Mouse (Mus musculus) neutrophil, adult 5-6 weeks (primary cell): Measurements from ENCODE around the gene Adam12. TPM values are rescaled to one million over a fixed set of nuclear protein-coding genes. Genes with fewer than 3 reads are reported as not detected.

Experiments used
- ATAC-seq: fragments of 151-379, 151-347 bp; 2 replicates; pipeline ENCODE4 v1.8.0; 2017; ENCODE audit warnings: mild to moderate bottlenecking, moderate TSS enrichment; ENCODE audit not compliant: insufficient number of reproducible peaks, poor library complexity, low FRiP score, severe bottlenecking; ENCODE audit errors: extremely low read depth
- total RNA-seq: library from RNA; stranded (forward); fragments of 200-1000 nt; gene quantifications from 2 replicates; pipeline ENCODE4 v1.2.3, GENCODE M21; 2017

Gene Adam12
- total RNA-seq, 1 experiment from 2014 or later = 0.12 TPM

DNA sequence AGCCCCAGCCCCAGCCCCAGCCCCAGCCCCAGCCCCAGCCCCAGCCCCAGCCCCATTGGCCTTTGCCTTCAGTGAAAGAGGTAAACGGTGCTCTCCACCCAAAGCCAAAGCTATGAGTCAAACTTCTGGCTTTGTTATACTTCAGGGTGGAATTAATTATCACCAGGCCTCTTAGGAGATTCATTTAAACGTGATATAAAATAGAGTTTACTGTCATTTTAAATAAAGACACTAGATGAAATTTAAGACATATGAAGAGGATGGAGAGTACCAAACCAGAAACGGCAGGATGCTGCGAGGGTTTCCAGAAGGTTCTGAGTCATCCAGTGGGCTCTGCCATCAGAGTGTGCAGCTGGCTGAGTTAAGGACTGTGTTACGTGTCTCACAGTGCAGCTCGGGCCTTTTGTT, 199.0 kb downstream of the Adam12 start:
- no peak for ATAC-seq

DNA sequence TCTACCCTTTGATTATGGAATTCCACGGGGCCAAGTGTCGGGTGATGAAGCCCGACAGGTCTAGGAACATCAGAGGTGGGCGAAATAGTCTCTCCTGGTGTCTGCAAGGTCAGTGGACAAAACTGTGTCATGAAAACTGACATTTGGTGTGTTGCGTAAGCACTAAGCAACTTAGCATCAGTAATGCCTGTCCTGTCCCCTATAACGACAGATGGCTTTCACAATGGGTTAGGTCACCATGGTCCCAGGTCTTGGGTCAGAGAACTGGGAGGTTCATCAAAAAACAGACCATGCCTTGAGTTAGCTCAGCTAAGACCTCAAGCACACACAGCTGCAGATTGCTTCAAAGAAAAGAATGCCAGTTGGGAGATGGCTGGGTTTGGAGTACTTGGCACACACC, 200.2 kb downstream of the Adam12 start:
- no peak for ATAC-seq

DNA sequence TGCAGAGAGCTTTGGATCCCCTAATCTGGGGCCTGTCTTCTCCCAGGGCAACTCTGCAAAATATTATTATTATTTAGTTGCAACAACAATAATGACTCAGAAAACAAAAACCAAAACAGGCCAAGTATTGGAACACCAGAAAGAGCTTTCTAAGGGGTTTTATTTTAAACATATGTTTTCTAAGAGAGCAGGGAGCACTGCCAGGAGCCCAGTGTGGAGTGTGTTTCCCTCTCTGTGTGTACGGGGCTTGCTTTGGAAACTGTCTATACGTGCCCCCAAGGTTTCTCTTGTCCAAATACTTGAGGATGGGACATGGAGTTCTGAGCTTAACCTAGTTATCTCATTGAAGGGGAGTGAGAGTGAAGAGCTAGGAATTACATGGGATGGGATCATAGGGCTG, 200.7 kb downstream of the Adam12 start:
- ATAC-seq = no peak

DNA sequence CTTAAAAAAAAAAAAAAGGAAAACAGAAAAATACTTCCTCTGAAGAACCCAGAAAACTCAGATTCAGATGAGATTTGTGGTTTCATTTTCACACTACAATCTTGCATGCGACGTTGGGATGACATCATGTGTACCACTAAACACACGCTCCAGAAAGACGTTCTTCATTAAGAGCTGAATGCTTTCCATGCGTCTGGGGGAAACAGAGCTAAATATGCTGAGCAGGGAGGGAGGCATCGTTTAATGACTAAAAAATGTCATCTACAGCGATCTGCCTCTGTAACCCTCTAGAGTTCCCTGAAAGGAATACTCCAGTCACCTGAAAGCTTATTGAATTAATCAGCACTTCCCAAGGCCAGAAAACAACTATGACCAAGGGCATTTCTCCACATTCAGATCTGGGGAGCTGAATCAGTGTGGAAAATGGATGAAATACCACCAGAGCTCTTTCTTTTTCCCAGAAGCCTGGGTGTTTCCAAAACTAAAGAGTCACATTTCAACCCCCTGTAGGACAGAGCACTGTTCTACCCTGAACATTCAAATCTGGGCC, 203.6 kb downstream of the Adam12 start:
- ATAC-seq = no peak

DNA sequence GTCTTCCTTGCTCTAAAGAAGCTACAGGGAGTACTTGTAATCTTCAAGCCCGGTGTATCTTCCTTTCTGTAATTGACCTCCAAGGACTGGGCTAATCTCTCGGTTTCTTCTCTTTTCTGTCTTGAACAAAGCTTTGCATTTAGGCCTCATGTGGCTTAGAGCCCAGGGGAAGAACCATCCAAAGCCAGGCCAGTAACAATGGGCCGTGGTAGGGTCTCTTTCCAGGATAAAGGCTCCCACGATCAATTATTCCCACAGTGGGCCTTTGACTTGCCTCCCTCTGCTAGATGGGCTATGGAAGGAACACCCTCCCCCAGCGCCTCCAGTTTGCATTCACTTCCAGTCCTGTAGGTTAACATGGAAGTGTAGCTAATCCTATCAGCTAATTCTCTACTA, 204.9 kb downstream of the Adam12 start:
- no peak for ATAC-seq

DNA sequence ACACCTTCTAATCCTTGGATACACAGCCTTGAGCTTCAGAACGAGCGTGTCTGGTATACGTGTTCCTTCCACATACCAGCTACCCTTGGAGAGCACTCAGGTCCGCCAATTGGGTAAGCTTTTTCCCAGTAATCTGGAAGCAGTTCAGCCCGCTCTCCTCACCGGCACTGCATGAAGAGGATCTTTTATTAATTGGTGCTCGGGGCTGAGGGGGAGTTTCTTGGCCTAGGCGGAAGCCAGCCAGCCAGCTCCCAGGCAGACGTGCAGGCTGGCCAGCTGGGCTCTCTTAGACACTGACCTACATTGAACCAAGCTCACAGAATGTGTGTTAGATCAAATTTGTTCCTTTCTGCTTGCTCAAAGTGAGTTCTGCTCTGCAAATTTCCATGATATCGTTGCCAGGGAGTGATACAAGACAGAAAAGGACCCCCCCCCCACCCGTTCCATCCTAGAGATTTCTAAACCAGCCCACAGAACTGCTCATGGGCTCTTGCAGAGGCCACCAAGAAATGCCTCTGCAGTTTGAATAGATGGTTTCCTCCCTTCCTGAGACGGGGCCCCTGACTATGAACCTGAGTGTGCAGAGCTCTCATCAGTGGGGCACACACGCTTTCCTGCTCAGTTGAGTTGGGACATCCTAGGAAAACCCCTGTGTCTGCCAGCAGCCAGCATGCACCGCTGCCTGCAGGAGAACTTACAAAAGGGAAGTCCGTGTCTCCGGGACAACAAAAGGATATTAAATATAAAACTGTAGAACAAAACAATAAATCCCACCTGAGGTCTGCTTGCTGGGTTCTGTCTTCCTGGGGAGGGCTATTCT, 205.5 kb downstream of the Adam12 start:
- no peak for ATAC-seq

DNA sequence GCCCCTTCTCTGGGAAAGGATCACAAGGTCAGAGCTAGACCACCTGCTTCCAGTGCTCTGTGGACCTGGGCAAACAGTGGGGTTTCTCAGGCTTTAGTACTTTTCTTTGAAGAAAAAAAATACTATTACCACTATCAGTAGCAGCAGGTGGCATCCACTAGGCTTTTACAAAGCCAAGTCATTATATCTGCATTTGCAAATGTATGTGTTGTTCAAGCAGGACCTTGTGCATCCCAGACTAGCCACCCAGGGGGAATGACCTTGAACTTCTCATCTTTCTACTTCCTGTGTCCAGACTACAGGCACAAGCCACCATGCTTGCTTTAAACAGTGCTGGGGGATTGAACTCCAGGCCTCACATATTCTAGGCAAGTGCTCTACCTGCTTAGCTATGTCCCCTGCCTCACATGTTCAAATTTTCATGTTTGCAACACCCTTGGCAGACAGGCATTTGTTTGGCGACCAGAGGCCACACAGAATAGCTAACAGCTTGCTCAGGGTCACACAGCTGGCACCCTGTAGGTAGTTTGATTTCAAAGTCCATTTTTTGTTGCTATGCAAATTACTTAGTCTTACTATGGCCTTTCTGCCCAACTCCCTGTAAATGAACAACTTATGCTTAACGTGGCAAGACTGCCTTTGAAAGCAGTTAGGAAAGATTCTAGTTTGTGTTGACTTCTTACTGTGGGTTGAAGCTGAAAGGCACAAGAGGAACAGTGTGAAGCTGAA, 209.6 kb downstream of the Adam12 start:
- ATAC-seq = no peak

DNA sequence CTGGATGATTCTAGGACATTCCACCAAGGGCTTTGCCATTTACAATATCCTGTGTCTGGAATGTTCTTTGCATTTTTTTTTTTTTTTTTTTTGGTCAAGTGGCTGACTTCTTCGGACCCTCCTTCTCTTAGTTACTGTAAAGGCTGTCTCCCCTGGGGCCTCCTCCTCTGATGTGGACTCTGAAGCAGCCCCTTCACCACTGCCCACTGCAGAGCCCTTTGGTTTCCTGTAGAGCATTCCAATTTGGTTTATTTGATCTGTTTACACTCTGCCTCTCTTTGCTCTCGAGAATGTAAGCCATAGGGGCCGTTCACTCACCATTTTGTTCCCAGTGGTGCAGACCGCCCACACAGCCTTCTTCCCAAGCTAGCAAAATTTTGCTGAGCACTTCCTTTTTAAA, 216.7 kb downstream of the Adam12 start:
- no peak for ATAC-seq

DNA sequence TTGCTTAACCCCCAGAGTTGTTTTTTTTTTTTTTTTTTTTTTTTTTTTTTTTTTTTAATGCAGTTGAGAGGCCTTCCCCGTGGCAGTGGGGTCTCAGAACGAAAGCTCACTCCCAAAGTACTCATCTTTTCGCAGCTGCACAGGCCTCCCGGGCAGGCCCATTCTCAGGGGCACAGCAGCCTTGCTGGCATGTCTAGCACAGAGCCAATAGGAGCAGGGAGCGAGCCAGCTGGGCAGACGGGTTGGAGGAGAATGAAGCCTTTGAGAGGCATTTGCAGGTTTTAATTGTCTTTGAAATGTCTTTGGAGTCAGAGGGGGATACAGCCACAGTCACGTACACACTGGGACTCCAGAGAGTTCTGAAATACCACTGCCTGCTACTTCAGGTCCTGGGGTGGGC, 217.2 kb downstream of the Adam12 start:
- ATAC-seq = no peak

DNA sequence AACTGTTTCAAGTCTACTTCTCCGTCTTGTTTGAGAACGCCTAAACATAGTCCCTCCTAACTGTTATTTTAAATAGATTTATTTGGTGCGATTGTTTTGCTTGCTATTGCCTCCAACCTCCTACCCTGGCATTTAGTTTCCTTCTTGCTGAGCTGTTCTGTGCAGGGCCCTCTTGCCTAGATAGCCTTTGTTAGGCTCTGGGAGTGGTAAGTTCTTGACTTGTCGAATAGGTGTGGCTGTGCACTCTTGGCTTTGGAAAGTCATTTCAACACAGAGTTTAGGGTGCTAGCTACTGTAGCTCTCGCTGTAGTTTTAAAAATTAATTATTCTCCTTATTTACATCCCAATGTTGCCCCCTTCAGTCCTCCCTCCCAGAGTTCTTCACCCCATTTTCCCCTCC, 222.8 kb downstream of the Adam12 start:
- no peak for ATAC-seq

DNA sequence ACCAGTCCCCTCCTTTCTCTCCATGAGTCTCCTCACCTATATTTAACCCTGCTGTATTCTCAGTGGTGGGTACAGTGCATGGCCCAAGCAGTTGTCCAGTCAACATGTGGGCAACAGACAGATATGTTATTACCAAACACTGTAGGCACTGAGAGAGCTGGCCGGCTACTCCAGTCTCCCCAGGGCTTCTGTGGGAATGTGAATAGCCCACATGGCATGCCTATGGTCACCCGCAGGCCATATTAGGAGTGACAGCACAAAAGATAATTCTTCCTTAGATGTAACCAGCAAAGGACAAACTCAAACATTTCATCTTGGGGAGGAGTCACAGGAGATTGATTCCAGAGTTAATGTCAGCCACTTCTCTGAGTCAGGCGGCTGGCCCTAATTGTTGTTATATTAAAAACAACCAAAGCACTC, 224.0 kb downstream of the Adam12 start:
- ATAC-seq = no peak

DNA sequence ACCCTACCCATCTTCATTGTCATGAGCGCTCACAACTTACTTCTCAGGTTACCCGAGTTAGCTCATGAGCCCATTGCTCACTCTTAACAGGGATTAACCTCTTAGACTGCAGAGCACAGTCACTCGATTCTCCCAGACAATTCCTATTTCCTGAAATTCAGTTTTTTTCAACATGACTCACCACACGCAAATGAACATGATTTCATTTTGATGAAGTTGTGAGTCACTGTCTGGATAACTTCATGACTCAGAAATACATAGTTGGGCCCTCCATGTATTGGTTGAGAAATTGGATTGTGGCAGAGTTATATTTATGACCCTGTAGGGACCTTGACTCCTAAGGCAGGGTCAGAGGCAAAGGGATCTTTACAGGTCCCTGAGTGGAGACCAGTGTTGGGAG, 230.4 kb downstream of the Adam12 start:
- ATAC-seq = no peak

DNA sequence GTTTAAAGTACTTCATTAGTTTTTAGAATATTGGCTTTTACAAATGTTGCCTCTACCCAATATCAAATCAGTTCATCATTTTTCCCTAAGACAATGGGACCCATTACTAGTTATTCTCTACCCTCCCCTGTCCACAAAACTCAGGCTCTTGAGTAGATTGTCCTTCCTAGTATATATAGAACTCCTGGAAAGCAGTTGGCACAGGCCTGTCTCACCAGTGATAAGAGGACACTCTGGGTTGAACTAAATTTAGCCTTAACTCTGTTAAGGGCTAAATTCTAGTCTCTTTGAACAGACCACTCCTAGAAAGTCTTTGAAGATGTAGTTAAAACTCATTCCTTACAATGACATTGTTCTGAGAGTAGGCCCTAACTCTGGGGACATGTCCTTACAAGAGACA, 241.0 kb downstream of the Adam12 start:
- ATAC-seq = no peak

DNA sequence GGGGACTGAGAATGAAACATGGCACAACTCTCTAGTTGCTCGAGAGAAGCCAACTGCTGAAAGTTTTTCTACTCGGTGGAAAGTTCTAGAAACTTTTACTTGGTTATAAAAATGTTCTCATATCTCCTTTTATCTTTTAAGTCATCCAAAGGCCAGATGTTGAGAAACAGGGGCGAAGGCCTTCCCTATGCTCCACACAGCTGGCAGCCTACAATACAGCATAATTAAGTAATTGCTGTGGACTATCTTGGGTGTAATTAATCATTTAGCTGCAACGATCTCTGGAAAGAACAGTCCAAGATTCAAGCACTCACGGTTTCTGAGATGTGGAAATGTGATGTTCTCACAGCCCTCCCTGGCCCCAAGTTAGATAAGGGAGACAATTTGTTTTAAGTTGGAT, 243.6 kb downstream of the Adam12 start:
- ATAC-seq = no peak

DNA sequence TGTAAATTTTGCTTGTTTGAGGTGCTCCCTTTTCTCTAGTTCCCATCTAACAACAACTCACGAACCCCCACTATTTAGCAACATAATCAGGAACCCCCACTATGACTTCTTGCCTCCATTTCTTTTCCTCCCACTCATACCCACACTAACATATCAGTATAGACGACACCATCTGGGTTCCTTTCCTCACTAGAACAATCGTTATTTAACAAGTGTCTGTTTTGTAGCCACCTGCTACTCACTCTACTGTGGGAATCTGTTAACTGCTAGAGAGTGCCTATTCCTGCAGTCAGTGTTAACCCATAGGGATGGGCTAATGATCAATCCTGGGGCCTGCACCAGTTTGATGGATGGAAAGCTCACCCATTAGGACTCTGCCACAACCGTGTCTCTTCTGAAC, 245.7 kb downstream of the Adam12 start:
- ATAC-seq = no peak

DNA sequence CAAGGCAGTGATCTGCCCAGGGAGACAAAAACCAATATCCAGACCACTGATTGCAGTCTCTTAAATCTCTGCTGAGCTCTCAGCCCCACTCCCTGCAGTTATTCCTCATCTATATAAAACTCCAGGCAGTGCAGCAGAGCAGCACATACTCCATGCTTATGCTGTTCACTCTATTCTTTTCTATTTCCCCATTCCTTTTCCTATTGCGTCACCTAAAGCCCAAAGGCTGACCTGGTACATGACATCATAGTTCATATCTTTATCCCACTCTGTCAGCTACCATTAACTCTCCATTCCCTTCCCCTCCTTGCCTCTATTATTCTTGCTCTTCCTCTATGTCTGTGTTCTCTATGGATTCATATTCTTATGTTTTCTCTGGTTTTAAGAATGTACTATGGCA, 246.3 kb downstream of the Adam12 start:
- no peak for ATAC-seq

DNA sequence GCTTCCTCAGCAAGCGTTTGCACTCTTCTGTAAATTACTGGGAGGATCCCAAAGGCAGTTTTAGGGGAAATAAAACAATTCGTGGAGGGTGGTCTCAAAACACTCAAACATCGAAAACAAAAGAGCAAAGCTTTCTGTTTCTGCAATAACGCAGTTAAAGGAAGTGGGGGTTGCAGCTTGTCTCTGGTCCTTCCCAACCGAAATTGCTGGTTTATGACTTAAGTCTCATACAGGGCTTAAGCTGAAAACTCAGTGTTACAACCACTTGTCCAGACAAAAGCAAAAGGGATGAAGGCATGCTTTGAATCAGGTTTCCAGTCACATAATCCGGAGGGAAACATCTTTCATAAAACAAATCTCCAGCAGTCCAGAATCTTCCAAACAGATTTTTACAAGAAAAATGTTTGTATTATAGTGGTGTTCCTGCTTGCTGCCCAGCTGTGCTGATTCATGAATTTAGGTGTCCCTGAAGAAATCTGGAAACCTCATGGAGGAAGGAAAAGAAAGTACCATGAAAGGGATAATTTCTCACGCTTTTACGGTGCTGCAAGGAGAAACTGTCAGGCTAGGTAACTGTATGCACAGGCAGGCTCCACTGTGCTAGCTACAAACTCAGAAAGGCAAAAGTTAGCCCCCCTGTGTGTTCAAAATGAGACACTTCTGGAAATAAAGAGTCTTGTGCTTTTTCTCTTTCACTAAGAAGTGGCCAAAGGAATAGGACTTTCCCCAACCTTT, 255.4 kb downstream of the Adam12 start:
- no peak for ATAC-seq

DNA sequence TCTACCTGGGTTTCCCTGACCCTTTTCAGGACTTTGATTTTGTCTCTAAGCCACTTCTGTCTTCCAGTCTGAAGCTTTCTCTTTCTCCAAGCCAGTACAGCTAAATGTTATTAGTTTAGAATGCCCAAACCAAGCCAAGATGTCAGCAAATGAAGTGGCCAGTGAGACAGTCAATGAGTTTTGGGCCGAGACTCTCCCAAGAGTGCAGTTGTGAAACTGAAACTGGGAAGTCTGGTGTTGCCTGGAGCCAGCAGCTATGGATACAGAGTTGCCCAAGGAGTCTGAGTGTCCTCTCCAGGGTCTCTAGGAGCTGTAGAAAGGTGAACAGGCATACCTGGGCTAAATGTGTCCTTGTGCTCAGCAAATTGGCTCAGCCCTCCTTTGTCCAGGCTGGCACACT, 260.9 kb downstream of the Adam12 start:
- no peak for ATAC-seq

DNA sequence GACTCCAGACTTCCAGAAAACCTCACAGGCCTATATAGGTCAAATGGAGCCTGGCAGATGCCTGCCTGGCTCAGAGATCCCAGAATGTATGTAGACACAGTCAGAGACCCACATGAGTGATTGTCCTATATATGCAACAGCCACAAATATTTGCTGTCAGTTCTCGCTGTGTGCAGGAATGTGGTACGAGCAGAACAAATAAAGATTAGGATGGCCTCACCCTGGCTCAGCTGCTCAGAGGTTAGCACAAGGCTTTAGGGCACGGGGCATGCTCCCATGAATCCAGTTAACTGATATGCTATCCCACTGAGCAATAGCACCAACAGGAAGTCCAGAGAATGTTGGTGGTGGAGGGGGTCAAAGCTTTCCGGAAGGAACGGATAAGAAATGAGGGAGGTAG, 261.5 kb downstream of the Adam12 start:
- no peak for ATAC-seq

DNA sequence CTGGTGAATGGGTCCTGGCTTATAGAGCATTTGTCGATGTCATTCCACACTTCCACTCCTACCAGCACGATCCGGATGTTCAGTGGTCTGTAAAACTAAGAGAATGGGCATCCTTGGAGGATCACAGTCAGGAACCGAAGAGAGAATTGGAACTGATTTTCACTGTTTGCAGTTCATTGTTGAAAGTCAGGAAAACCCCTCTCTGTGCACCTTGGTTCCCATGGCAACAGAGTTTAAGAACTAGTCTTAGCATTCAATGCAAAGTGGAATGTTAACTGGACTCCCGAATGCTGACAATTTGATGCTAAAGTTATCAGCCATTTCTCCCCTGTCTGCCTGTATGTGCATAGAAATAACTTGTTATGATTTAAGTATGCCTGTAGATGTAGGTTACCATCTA, 264.0 kb downstream of the Adam12 start:
- no peak for ATAC-seq
